Mouse (Mus musculus): ENCODE measurements around the gene Gm14085. TPM values are rescaled to one million over a fixed set of nuclear protein-coding genes. Genes with fewer than 3 reads are reported as not detected.

The Gm14085 gene
- total and polyA plus RNA-seq, 3 experiments, result 0.12 to 0.22 TPM; not detected in 1

DNA sequence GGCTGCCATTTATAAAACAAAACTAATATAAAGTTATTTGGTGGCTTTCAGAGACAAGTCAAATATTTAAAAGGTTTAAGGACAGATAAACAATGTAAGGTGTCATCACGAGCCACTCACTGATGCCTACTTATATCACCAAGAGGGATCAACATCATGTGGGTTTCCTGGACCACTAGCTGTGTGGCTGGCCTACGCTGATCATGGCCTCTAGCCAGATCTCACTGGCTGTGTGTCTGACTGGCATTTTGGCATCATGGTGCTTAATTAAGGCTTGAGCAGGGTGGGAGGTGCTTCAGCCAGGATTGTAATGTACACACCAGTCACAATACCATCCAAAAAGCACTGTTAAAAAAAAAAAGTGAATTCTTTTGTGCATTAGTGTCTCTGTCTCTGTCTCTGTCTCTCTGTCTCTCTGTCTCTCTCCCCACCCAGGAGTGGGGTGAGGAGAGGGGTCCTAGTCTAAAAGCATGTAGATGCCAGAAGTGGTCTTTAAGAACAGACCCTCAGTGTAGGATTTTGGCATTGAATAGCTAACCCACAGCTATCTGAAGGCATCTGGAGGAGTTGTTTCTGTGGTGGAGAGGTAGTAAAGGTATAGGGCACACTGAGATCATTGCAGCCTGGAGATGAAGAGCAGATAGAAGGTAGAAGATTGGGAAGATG is 47.5 kb downstream of the Gm14085 start:
- TF ChIP-seq USF1 (IDR thresholded peaks at IDR 0.05; ENCODE audit: low read depth, low read length) (no peak), MAX (IDR thresholded peaks at IDR 0.05; ENCODE audit: low read length) (no peak), KAT2A (conservative IDR thresholded peaks at IDR 0.05; ENCODE audit: low read depth, low read length) (no peak), CTCF (IDR thresholded peaks at IDR 0.05 in 2 of 3, conservative IDR thresholded peaks at IDR 0.05 in 1 of 3; ENCODE audit: control insufficient read depth in 1 of 3, insufficient read depth in 1 of 3, low read depth in 2 of 3, low read length in 3 of 3, poor library complexity in 1 of 3, severe bottlenecking in 1 of 3) (no peak), ZC3H11A (IDR thresholded peaks at IDR 0.05; ENCODE audit: low read depth, low read length) (no peak), MYB (IDR thresholded peaks at IDR 0.05; ENCODE audit: low read depth, low read length) (no peak), MAZ (IDR thresholded peaks at IDR 0.05; ENCODE audit: low read depth, low read length) (no peak), GABPA (IDR thresholded peaks at IDR 0.05; ENCODE audit: low read depth, low read length) (no peak), POLR2AphosphoS5 (IDR thresholded peaks at IDR 0.05; ENCODE audit: borderline replicate concordance, low read depth, low read length) (no peak), SIN3A (IDR thresholded peaks at IDR 0.05; ENCODE audit: low read length) (no peak), UBTF (IDR thresholded peaks at IDR 0.05; ENCODE audit: borderline replicate concordance, insufficient read depth, low read depth, low read length) (no peak), MXI1 (IDR thresholded peaks at IDR 0.05; ENCODE audit: low read depth, low read length) (no peak), TAL1 (IDR thresholded peaks at IDR 0.05; ENCODE audit: low read length) (no peak), CHD2 (IDR thresholded peaks at IDR 0.05; ENCODE audit: low read length) (no peak), RAD21 (IDR thresholded peaks at IDR 0.05; ENCODE audit: low read depth, low read length) (no peak), HCFC1 (IDR thresholded peaks at IDR 0.05; ENCODE audit: low read depth, low read length) (no peak), MAFK (IDR thresholded peaks at IDR 0.05; ENCODE audit: borderline replicate concordance, low read depth, low read length) (no peak), CHD1 (IDR thresholded peaks at IDR 0.05; ENCODE audit: low read depth, low read length) (no peak), EP300 (IDR thresholded peaks at IDR 0.05; ENCODE audit: low read depth in 1 of 2, low read length in 2 of 2) (no peak)

GRCm38 (mm10) chr2:122532802-122533186 is 48.1 kb downstream of the Gm14085 start:
- Histone ChIP-seq H3K4me3 (ENCODE audit: control insufficient read depth in 1 of 2, insufficient read depth in 1 of 2, low read depth in 2 of 2, low read length in 2 of 2) (no peak overlapping the region), H3K36me3 (ENCODE audit: control insufficient read depth in 1 of 2, insufficient read depth in 2 of 2, low read length in 2 of 2) (no peaks in the 10 kb centered on the region), H3K79me2 (ENCODE audit: control insufficient read depth, insufficient read depth, low read length, poor library complexity) (no peaks in the 10 kb centered on the region), H3K9ac (ENCODE audit: control insufficient read depth, low read depth, low read length, poor library complexity, severe bottlenecking) (no peak overlapping the region), H3K4me1 (ENCODE audit: control insufficient read depth in 1 of 2, insufficient read depth in 2 of 2, low read length in 2 of 2) (no peaks in the 10 kb centered on the region), H3K27me3 (ENCODE audit: control insufficient read depth in 1 of 2, insufficient read depth in 2 of 2, low read length in 2 of 2) (no peaks in the 10 kb centered on the region), H3K27ac (ENCODE audit: control insufficient read depth, low read depth, low read length) (no peak overlapping the region), H3K9me3 (replicated peaks; ENCODE audit: insufficient read depth, low read length) (no peaks in the 10 kb centered on the region)
- no peak for TF ChIP-seq NRF1 (IDR thresholded peaks at IDR 0.05; ENCODE audit: insufficient read depth, low read depth, low read length, poor library complexity, severe bottlenecking)
- no peak for TF ChIP-seq USF1 (IDR thresholded peaks at IDR 0.05; ENCODE audit: low read depth, low read length)
- no peak for TF ChIP-seq KAT2A (conservative IDR thresholded peaks at IDR 0.05; ENCODE audit: low read depth, low read length)
- no peak for TF ChIP-seq ZNF384 (IDR thresholded peaks at IDR 0.05; ENCODE audit: low read depth, low read length)
- no peak for TF ChIP-seq TCF12 (IDR thresholded peaks at IDR 0.05; ENCODE audit: low read depth, low read length)
- no peak for TF ChIP-seq JUND (IDR thresholded peaks at IDR 0.05; ENCODE audit: low read depth, low read length)
- no peak for DNase-seq (ENCODE audit: low read depth, low spot score)

More for the DNA sequence above, 47.5 kb downstream of the Gm14085 start:
- H3K36me3 ChIP-seq (ENCODE audit: control insufficient read depth in 1 of 2, insufficient read depth in 2 of 2, low read length in 2 of 2), result no peaks in the 10 kb centered on the region
- H3K4me3 ChIP-seq (ENCODE audit: control insufficient read depth in 1 of 2, insufficient read depth in 1 of 2, low read depth in 2 of 2, low read length in 2 of 2), result no peak overlapping the region
- no peaks in the 10 kb centered on the region for H3K9me3 ChIP-seq (replicated peaks; ENCODE audit: insufficient read depth, low read length)
- no peak overlapping the region for H3K9ac ChIP-seq (ENCODE audit: control insufficient read depth, low read depth, low read length, poor library complexity, severe bottlenecking)
- H3K27ac ChIP-seq (ENCODE audit: control insufficient read depth, low read depth, low read length), result no peak overlapping the region
- no peak for DNase-seq (ENCODE audit: low read depth, low spot score)
- no peaks in the 10 kb centered on the region for H3K79me2 ChIP-seq (ENCODE audit: control insufficient read depth, insufficient read depth, low read length, poor library complexity)
- H3K27me3 ChIP-seq (ENCODE audit: control insufficient read depth in 1 of 2, insufficient read depth in 2 of 2, low read length in 2 of 2), result no peaks in the 10 kb centered on the region
- H3K4me1 ChIP-seq (ENCODE audit: control insufficient read depth in 1 of 2, insufficient read depth in 2 of 2, low read length in 2 of 2), result no peaks in the 10 kb centered on the region
